Mouse (Mus musculus): ENCODE results near the gene Lin37.

The Lin37 gene

DNA sequence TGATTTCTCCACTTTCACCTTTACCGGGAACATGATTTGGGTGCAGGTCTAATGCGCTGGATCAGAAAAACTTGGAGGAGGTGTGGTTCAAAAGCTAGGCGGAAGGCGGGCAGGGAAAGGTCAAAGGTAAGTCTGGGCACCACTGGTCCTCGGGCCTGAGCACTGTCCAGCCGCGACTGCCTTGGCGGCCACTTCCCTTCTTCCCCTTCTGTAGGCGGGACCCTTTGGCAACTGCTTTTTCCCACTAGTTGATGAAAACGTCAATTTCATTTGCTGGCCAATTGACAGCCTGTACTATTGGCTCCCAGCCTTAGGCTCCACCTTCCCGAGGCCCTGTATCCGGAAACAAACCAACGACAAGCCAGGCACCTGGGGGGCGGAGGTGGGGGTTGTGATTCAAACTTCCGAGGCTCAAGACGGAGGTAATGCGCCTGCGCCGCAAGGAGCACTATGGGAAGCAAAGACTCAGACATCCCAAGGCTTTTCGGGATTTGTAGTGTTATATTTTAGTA, at the start of gene Lin37:
TSS of gene Lin37 (minus strand) at position 396 of the 512 bp plus-strand sequence.
- DNase-seq, result peak; percentile 99

DNA sequence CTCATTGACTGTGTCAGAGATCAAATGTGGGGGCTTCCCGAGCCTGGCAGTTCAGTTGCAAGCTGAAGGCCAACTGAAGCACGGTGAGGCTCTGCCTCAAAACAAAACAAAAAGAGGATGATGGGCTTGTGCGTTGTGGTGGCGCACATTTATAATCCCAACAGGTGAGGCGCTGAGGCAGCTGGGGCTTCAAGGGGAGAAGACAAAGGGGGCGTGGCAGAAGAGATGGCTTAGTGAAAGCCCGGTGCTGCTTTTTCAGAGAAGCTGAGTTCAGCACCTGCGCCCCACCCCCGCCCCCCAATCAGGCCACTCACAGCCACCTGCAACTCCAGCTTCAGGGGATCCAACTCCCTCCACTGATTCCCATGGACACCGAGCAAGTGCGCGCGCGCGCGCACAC, 48.8 kb upstream of the Lin37 start:
- no peak for DNase-seq

DNA sequence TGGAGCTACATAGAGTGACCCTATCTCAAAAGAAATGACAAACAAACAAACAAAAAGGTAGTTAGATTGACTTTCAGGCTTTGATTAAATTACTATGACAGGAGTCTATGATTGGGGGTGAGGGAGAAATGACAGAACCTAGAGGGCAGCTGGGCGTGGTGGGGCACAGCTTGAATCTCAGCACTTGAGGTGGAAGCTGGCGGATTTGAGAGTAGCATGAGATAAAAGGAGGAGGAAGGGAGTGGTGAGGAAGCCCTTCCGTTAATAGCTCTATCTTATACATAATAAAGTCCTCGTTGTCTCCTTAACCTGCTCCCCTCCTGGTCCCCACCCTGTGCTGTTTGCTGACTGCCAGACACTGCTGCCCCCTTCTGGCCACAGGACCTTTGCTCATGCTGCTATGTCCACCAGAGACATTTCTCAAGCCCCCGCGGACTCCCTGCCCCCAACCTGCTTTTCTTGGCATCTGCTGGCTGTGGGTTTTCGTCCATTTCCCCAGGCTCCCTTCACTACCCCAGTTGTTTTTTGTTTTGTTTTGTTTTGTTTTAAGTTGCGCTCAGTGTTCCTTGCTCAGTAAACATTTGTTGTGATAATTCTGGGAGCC, 48.2 kb upstream of the Lin37 start:
- peak; percentile 82 to 85 for DNase-seq

DNA sequence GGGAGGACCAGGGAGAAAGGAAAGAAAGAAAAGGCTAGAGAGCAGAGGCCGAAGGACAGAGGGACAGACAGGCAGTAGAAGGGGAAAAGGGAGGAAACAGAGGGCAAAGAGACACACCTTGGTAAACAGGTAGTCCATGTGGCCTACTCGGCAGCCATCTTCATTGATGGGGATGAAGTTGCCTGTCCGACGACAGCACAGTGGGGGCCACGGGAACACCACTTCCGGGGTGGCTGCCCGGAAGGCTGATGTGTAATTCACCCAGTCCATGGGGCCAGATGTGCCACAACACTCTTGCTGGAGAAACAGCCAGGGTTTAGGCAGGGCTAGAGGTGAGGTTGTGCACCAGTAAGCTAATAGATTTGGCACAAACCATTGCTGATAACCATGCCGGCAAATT, 45.3 kb upstream of the Lin37 start:
- DNase-seq, result no peak

DNA sequence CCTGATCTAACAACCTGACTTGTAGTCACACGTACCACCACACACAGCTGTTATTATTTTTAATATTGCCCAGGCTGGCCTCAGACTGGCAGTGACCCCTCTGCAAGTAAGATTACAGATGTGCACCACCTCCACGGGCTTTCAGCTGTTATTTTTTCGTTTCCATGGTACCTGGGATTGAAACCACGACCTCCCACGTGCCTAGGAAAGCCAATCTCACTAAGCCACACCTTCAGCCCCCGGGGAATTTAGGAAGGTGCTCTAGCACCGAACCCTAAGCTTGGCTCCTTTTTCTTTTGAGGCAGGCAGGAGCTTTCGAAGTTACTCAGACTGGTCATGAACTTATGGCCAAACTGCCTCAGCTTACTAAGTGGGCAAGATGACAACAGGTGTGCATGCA, 44.8 kb upstream of the Lin37 start:
- DNase-seq, result no peak

DNA sequence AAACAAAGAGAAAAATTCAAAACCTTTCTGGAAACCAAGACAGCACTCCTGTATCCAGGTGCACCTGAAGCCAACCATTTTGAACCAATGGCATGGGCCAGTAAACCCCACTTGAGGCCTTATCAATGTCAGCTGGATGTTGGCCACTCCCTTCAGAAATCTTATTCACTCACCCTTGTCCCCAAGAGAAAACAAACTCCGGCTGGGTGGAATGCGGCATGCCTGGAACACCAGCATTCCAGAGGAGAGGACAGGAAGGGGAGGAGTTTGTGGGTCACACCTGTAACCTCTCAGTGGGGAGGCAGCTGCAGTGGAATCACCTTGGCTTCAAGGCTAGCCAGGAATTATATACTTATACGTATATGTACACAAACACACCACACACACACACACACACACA, 42.9 kb upstream of the Lin37 start:
- no peak for DNase-seq

DNA sequence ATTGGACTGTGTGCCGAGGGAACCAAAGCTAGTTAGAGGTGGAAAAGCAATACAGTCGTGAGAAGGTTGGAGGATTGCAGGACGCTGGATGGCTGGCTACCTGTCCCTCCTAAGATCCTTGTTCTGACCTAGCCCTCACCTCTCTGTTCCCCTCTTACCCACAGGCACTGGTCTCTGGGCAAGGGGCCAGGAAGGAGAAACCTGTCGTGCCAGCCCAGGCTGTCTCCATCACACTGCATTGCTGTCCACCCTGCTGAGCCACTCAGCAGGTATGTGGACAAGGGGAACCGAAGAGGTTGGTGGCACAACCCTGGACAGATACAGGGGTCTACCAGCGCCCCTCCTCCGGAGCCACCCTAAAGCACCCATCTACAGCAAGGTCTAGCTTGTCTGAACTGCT, 41.0 kb upstream of the Lin37 start:
- peak; percentile 49 to 55 for DNase-seq

DNA sequence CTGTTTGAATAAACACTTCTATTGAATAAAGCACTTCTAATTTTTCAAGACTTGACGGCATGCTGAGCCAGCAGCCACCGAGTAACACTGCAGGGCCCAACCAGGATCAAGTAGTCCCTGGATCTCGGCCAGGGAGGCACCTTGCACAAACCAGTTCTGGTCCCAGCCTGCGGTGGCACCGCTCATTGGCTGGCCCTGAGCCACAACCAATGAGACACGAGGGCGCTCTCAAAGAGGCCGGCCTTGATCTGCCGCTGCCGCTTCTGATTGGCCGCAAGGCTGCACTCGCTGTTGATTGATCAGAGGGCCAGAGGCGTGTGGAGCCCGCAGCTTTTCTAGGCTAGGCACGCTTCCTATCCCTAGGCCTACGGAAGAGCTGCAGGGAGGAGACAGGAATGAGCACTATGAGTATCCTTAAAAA, 40.3 kb upstream of the Lin37 start:
- peak; percentile 98 for DNase-seq

DNA sequence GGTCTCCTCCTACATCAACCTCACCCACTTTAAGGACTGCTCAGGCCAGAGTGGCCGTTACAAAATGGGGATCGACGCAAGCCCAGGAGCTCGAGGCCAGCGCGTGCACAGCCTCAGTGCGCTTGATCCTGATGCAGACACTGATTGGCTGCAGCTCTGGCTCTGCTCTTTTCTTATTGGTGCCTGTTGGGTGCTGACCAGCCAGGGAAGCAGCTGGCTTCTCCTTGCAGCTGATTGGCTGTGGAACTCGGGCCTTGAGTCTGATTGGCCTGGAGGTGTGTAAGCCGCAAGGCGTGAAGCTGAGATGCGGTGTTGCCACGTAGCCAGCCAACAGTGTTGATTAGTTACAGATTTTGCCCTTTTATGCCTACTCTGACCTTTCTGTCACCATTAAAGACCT, 39.1 kb upstream of the Lin37 start, which contains the start of gene Zbtb32:
TSS of gene Zbtb32 (minus strand) at position 124 of the 400 bp plus-strand sequence.
- DNase-seq, result no peak

DNA sequence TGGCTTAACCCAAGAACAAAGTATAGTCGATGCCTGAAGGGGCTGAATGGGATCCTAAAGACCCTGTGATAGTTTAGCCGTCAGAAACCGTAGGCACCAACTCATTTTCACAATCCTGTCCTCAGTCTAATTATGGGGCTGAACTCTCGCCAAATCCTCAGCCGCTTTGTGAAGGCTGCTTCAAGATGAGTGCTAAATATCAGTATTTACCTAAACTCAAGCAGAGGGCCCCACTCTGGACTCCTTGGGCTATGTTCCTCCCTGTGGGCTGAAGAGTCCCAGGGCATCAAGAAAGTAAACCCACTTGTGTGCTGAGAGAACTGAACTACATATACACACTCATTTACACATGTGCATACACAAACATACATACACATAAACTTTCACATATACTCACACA, 37.2 kb upstream of the Lin37 start:
- no peak for DNase-seq

DNA sequence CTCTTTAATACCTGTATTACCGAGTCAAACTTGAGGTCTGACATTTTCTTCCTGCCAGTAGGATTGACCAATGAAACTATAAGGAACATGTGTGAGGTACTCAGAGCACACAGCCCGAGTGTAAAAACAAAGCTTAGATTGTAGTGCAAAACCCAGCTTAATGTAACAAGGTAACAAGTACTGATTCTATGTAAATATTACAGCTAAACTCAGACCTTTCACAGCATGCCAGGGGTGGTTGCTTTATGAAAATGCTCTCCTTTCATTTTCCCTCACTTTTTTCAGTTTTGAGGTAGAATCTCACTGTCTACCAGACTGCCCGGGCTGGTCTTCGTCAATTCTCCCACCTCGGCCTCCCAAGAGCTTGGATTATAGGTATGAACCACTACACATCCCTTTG, 36.5 kb upstream of the Lin37 start:
- DNase-seq, result no peak

DNA sequence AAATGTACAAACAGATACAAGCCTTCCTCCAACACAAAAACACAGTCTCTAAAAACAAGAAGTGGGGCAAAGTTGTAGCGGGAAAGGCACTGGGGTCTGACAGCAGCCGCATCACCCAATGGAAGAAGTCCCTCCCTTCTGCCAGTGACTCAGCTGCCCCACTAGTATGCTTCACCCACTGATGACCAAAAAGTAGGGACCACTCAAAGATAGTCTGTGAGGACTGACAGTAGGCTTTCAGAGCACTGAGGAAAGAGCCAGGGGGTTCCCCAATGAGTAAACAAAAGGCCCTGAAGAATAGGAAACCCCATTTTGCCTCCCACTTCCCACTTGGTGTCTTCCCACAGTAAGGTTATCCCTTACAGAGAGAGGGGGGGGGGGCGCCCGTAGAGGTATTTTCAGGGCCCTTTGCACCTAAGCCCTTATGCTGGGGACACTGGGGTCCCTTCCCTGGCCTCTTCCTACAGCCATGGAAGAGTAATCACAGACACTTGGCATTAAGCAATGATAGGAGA, 34.9 kb upstream of the Lin37 start:
- no peak for DNase-seq

DNA sequence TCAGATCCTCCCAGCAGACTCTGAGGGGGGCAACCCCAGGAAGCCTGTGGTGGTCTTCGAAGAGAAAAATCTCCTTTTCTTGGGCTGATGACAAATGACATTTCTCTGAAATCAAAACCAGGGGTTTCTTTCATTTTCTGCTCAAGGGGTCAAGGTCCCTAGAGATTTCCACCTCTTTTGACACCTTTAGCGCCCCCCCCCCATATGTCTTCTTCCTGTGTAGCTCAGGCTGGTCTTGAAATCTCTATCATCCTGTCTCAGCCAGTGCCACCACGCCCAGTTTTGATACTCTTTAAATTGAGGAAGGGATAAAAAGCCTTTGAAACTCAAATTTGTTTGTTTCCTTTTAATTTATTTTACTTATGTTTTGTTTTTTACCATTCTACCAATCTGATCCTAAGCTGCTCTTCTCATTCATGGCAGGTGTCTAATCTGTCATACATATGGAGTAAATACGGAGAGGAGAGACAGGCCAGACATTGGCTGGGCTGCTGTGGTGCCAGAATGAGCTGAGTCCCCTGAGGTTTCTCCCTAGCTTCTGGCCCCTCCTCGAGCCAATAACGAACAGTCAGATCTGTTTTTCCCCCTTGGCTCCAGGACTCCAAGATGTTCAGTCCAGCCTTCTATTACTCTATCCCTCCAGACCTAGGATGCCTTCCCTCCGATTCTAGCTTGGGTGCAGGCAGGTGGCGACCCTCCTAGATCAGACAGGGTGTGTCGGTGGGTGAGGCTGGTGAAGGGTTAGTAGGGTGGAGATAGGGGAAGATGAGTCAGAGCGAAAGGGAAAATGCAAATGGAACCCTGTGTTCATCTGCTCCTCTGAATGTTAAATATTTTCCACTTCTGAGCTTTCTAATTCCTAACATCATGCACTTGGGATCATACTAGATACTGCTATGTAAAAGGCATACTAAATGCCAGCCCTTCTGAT, 34.2 kb upstream of the Lin37 start:
- DNase-seq, result peak in 1 of 2 experiments; percentile 51

DNA sequence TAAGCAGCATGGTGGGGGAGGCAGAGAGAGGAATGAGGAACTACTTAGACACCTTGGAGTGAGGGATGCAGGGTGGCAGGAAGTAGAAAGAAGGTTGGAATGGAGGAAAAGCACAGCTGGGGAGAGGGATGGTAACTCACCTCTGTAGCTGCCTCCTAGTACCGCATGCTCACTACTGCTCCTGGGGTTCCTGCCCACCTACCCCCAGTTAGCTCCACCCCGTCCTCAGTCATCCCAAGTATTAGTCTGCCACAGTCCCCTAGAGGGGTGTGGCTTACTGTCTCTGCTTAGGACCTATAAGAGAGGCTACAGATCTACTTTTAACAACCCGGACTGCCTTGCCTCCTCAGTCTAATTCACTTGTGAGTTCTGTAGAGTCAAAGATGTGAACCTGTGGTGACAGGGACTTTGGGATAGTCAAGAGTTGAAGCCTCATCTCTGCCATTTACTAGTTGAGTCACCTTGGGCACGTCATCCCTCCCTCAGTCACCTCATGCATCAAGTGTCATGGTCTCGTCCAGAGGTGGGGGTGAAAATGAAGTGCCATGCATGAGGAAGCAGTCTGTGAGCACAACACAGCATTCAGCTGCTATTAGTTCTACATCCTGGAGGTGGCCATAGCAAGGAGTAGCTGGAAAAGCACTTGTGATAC, 33.3 kb upstream of the Lin37 start:
- no peak for DNase-seq

DNA sequence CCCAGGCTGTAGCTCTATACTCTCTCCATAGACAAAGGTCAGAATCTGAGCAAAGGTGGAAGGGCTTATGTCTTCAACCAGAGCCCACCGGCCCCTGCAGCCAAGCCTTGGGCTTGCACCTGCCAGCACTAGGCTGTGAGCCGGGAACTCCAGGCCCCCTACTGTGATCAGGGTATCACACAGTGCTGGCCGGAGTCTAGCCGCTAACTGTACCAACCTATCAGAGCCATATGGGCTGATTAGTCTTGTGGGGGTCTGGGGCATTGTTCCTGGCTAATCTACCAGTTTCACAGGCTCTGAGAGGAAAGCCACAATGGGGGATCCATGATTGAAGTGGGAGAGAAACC, 31.9 kb upstream of the Lin37 start:
- peak; percentile 42 to 62 for DNase-seq

DNA sequence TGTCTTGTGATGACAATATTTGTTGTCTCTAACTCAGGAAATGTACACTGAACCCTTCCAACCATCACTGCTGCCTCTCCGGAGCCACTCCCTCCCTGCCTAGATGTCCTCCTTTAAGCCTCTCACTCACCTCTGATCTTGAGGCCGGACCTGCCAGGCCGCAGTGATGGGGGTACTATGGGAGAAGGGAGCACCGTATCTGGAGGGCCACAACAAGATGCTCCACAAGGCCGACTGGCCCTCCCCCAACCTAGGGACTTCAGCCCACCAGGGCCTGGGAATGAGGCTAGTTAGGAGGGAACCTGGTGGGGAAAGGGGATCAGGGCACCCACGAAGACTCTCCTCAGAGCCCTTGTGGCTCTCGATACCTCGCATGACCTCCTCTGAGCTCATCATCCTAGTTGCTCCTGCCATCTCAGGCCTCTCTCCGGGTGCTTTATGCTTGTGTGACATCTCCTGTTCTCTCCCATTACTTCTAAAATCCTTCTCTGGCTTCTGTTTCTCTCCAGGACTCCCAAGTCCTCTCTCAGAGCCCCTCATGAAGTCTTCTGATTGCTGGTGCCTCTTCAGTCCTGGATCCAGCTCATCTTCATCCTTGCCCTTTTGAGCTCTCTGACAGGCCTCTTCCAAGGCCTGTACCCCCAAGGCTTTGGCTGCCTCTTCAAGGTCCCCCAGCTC, 31.4 kb upstream of the Lin37 start:
- no peak for DNase-seq

DNA sequence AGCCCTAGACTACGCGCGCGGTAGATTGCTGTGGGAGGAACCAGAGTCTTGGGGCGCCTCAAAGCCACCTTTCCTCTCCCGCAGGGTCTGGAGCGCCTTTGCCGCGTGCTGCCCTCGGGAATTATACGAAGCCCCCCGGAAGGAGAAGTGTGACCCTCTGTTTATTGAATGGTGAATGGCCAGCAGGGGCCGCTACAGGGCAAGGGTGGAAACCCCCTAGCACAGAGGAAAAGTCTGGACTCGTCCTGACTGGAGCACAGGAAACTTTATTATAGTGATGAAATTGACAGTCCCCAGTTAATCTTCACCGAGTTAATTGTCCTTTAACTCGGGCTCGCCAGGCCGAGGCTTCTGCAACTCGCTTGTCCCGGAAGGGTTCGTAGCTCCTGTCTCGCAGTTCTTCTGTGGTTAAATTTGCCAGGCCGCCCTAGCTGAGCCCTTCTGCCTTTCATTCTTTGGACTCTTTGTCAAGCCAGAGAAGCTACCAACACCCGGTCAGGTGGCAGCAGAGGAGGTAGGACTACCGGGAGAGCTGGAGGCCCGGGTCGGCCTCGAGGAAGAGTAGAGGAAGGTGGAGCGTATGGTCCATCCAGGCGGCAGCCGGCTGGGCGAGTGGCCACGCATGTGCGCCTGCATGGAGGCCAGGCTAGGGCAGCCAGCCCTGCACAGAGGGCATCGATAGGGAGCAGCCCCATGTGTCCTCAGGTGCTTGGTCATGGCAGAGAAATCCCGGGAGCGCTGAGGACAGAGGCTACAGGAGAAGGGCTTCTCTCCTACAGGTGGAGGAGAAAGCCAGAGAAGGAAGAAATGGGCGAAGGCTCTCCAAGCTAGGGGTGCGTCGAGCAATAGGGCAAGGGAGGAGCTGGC, 30.0 kb upstream of the Lin37 start:
- DNase-seq, result peak; percentile 95 to 97

DNA sequence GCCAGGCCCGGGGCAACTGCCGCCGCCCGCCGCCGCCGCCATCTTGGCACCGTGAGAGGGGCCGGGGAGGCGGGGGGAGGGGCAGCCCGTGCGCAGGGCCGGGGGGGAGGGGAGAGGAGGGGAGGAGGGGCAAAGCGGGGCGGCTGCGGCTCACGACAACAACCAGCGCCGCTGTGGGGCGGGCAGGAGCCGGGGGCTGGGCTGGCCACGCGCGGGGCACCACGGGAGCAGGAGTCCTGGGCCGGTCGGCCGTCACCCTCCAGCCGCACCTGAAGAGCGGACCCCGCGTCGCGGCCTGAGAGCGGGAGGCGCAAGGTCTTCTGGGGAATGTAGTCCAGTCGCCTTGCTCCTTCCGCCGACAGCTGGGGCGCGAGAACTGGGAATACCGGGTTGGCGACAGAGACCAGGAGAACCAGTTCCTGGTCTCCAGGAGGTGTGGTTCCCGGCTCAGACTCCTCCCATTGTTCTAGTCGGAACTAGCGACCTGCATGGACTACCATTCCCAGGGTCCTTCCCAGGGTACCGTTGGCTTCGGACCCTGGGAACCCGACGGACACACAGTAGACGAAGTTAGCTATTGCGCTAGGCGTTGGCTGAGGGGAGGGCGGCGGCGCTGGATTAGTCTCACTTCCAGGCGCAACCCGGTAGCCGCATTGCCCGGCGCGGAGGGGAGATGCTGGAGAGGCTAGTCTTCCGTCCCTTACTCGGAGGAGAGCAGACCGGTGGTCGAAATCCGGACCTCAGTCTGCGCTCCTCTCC, 29.2 kb upstream of the Lin37 start, which contains the start of gene Kmt2b:
TSS of gene Kmt2b (minus strand) at position 51 of the 759 bp plus-strand sequence.
- DNase-seq, result peak; percentile 95 to 98

DNA sequence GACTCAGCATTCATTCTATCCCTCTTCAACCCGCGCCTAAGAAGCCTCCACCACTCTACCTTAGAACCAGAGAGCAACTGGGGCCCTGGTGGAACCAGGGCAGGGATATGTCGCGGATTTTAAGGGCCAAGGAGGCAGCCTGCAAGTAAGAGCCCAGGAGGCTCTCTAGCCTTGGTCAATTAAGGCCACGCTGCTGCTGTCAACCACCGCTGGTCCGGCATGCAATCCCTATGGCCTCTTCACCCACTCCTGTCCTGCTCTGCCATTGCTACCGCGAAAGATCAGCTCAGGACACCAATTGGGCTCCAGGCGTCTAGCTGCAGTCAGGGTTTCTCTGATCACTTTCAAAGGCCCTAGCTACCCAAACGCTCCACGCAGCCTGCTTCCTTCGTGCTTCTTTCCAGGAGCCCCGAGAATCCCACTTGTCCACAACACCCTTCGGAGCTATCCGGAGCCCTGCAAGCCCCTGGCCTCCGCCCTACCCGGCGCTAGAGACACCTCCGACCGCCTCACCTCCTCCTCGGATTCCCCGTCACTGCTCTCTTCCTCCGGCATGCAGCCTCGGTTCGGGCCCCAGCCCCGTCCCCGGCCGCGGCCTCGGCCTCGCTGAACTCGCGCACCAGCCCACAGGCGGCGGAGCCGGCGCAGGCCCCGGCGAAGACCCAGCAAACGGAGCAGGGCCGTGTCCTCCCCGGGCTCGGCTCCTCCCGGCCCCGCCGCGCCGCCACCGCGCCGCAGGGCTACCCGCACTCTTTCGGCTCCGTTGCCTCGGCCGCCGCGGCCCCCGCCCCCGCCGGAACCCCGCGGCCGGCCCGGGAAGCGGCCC, 28.4 kb upstream of the Lin37 start:
- peak in 1 of 2 experiments; percentile 75 for DNase-seq

Data from cerebellum, postnatal 10 days (tissue).